Mouse (Mus musculus): ENCODE data around the gene 1700013G24Rik. TPM values are rescaled to one million over a fixed set of nuclear protein-coding genes. Genes with fewer than 3 reads are reported as not detected.

Gene 1700013G24Rik
- polyA plus RNA-seq, 1 experiment from 2014 or later = not detected

DNA sequence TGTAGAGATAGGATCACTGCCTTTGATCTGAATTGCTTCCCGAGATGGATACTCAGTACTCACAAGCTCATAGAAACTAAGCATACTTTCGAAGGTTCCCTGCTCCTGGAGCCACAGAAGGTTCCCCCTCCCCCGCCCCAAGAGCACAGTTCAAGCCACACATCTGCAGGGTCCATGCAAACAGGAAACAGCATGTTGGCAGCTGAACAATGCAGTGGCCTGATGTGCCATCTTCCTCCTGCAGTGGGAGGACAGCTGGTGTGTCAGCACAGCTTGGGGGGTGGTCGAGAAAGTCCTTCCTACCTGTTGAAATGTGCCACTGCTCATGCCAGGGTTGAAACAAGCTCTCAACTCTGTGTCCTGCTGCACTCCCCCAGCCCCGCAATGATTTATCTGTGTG is 5.8 kb downstream of the 1700013G24Rik start:
- H3K27me3 ChIP-seq (replicated peaks) = no peaks in the 10 kb centered on the region
- 49% methylated on average over 5 of the region's 5 CpGs for WGBS
- no peaks in the 10 kb centered on the region for H3K9me3 ChIP-seq
- no peak overlapping the region for H3K27ac ChIP-seq
- no peak for ATAC-seq
- H3K4me3 ChIP-seq (replicated peaks) = no peak overlapping the region
- H3K36me3 ChIP-seq = no peaks in the 10 kb centered on the region
- no peak overlapping the region for H3K4me2 ChIP-seq (replicated peaks)
- no peak overlapping the region for H3K9ac ChIP-seq
- 0 out of 2 replicates have a peak, but pooled peaks cover 11% of the 10 kb centered on the region for H3K4me1 ChIP-seq (replicated peaks)

DNA sequence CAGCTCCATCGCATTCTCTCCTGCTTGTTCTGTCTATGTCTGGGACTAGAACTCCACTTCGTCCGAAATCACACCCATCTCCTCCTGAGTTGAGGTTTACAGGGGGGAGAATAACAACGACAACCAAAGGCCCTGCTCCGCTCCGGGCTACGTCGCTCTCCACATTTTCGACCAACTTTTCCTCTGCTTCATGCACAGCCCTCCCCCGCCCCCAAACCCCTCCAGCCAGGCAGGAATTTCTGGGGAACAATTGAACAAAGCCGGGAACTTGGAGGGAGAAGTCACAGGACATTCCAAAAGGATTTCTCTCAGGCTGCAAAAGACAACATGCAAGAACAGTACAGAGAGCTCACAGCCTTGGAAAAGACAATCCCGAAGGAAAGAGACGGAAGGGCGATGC is 7.6 kb downstream of the 1700013G24Rik start:
- no peaks in the 10 kb centered on the region for H3K9me3 ChIP-seq
- H3K27ac ChIP-seq = no peak overlapping the region
- no peak for ATAC-seq
- H3K9ac ChIP-seq = no peak overlapping the region
- H3K27me3 ChIP-seq (replicated peaks) = no peaks in the 10 kb centered on the region
- H3K4me1 ChIP-seq (replicated peaks) = peaks cover 18% of the 10 kb centered on the region; the same call in 1 of the 2 replicates
- no peak overlapping the region for H3K4me3 ChIP-seq (replicated peaks)
- H3K4me2 ChIP-seq (replicated peaks) = no peak overlapping the region
- WGBS = 79% methylated on average over 14 of the region's 14 CpGs
- H3K36me3 ChIP-seq = no peaks in the 10 kb centered on the region

DNA sequence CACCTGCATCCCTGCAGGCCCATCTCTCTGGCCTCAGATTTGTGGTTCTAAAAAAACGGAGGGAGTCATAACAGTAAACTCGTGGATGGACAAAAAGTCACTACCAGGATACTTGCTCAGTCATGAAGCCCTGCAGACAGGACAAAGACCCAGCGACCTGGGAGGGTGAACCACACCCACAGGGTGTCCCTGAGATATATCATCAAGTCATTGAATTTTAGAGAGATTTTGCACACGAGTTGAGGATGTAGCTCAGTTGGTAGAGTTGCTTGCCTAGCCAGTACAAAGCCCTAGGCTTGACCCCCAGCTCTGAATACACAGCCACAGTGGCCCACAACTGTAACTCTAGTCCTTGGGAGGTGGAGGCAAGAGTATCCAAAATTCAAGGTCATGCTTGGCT is 8.1 kb downstream of the 1700013G24Rik start:
- no peak overlapping the region for H3K9ac ChIP-seq
- no peak overlapping the region for H3K4me2 ChIP-seq (replicated peaks)
- peaks cover 18% of the 10 kb centered on the region; the same call in 1 of the 2 replicates for H3K4me1 ChIP-seq (replicated peaks)
- no peak overlapping the region for H3K4me3 ChIP-seq (replicated peaks)
- H3K27me3 ChIP-seq (replicated peaks) = no peaks in the 10 kb centered on the region
- WGBS = 67% methylated on average over 4 of the region's 4 CpGs
- ATAC-seq = no peak
- H3K36me3 ChIP-seq = no peaks in the 10 kb centered on the region
- H3K27ac ChIP-seq = no peak overlapping the region
- no peaks in the 10 kb centered on the region for H3K9me3 ChIP-seq

DNA sequence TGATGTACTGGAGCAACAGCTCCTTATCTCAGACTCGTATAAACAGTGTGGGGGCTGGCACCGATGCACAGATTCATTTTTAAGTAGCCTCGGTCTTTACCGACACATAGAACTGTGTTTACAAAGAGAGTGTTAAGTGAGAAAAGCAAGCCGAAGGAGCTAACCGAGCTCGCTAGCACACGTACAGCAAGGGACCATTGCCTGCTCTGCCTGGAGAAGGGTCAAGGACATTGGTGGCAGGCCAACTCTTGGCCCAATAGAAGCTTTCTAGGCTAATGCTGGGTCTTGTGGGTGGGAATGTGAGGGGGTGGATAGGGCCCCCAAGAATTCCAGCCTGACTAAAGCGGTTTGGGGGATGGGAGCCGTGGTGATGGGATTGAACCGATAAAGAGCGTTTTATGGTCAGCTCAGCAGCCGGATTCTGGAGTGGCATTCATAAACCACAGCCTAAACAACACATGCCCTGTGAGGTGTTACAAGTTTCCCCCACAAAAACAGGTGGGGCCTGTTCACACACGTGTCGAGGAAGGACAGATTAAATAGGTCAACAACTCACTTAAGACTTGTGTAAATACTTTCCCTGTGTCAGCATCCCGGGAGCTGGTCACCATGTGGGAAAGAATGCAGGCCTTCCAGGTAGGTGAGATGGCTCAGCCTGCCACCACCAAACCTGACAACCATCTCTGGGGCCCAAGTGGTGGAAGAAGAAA is 9.1 kb downstream of the 1700013G24Rik start:
- 44% methylated on average over 16 of the region's 16 CpGs for WGBS
- Histone ChIP-seq H3K4me3 (replicated peaks) (no peak overlapping the region), H3K4me1 (replicated peaks) (peaks cover 21% of the 10 kb centered on the region; the same call in 1 of the 2 replicates), H3K36me3 (no peaks in the 10 kb centered on the region), H3K27ac (0 out of 2 replicates have a peak overlapping the region, but pooled peaks have one; percentile 7), H3K9ac (no peak overlapping the region), H3K9me3 (no peaks in the 10 kb centered on the region), H3K27me3 (replicated peaks) (no peaks in the 10 kb centered on the region), H3K4me2 (replicated peaks) (no peak overlapping the region)
- ATAC-seq = peak; percentile 31

DNA sequence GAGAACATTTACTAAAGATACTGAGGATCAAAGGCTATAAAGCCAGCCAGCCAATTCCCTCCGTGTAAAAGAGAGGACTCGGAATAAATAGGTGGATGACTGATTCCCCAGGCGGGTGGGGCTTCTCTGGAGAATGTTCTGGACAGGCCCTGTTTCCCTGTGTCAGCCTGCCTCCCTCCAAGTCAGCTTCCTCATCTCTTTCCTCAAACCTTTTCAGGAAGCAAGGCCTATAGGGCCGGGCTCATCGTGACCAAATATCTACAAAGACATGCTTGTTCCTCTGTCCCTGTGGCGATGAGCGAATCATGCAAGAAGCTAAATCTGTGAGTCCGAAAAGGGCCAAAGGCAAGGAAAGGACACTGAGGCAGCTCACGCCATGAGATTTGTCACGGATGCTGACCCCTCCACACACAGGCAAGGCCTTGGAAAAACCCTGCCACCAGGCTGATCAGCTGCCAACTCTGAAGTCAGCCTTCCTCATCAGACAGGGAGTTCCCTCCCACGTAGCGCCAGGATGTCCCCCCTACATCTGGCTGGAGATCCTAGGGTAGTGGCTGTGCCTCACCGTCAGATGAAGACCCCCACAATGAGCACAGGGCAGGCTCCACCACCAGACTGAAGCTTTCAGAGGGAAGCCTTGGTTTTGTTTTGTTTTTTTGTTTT is 12.2 kb downstream of the 1700013G24Rik start:
- 0 out of 2 replicates have a peak overlapping the region, but pooled peaks have one; percentile 5 for H3K9ac ChIP-seq
- no peak for ATAC-seq
- H3K27me3 ChIP-seq (replicated peaks) = no peaks in the 10 kb centered on the region
- H3K4me1 ChIP-seq (replicated peaks) = peaks cover 45% of the 10 kb centered on the region
- 61% methylated on average over 13 of the region's 13 CpGs for WGBS
- H3K4me3 ChIP-seq (replicated peaks) = no peak overlapping the region
- no peaks in the 10 kb centered on the region for H3K36me3 ChIP-seq
- no peak overlapping the region; the same call in 1 of the 2 replicates for H3K4me2 ChIP-seq (replicated peaks)
- H3K27ac ChIP-seq = peak overlapping the region; percentile 44
- no peaks in the 10 kb centered on the region for H3K9me3 ChIP-seq

DNA sequence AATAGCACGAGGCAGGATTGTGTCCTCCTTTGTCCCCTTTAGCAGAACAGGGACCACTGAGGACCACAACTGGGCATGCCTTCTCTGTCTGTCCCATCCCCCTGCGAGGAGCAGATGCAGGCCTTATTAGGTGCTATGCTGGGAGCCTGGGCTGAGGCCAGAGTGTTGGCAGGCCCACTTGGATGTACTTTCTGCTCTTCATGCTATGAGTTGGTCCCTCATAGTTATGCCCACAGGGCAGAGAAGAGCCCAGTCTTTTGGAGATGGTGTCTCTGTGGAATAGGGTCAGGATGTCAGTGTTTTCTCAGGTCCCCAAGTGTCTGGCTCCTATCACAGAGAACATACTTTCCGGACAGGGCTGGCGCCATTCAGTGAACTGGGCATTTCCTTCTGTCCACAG is 13.9 kb downstream of the 1700013G24Rik start:
- ATAC-seq = no peak
- H3K9ac ChIP-seq = no peak overlapping the region
- 68% methylated on average over 4 of the region's 4 CpGs for WGBS

DNA sequence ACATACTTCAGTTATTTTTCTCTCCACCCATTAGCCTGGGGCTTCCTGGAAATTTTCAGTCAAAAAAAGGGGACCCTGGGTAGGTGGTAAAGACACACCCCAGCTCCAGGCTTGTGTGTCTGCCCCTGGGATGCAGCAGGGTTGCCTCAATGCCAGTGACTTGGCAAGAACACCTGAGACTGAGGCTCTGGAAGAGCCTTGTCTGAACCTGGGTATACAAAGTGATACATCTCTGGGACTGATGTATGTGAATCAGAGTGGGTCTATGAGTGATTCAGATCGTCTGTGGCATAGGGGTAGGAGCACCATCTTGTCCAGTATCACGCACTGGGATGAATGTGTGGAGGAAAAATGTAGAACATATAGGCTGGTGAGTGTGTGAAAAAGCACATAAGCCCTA is 14.4 kb downstream of the 1700013G24Rik start:
- H3K36me3 ChIP-seq = no peaks in the 10 kb centered on the region
- ATAC-seq = no peak
- 87% methylated on average over 2 of the region's 2 CpGs for WGBS

More for the DNA sequence above, 13.9 kb downstream of the 1700013G24Rik start:
- H3K27me3 ChIP-seq (replicated peaks) = no peaks in the 10 kb centered on the region
- H3K4me3 ChIP-seq (replicated peaks) = no peak overlapping the region
- peak overlapping the region; percentile 52 for H3K27ac ChIP-seq
- H3K4me1 ChIP-seq (replicated peaks) = peaks cover 51% of the 10 kb centered on the region
- H3K9me3 ChIP-seq = no peaks in the 10 kb centered on the region
- H3K36me3 ChIP-seq = no peaks in the 10 kb centered on the region
- no peak overlapping the region for H3K4me2 ChIP-seq (replicated peaks)

DNA sequence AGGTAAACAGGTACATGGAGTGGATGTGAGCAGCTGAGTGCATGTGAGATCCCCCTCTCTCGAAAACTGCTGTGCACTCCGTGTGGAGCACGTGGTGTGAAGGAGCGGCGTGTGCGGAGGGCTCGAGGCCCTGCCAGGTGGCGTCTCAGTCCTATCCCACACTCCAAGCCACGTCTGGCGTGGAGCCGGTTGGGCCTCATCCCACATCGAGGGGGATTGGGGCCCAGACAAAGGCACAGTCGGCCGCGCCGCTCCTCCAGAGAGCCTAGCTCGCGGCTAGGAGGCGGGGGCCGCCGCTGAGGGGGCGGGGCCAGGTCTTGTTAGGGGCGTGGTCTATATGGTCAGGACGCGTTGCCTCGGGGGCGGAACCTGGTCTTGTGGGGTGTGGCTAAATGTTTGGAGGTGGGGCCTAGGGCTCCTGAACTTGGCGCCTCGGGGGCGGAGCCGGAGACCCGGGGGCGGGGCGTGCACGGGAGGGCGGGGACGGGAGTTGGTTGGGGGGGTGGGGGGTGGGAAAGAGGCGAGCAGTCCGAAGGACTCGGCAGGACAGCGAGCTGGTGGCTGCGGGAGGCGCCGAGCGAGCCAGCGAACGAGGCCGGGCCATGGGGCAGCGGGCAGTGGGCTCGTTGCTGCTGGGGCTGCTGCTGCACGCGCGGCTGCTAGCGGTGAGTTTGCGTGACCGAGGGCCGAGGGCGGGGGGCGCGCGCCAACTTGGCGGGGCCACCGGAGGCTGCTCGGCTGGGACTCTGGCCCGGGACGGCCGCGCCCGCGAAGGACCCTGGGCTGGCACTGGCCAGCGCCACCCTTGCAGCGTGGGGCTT is 15.4 kb downstream of the 1700013G24Rik start, which contains the start of gene Hspg2:
Gene Hspg2, plus strand, starts transcription at position 510 of the 821 bp plus-strand sequence.
- no peaks in the 10 kb centered on the region for H3K36me3 ChIP-seq
- peak within 1 kb of the TSS; percentile 71 for H3K27ac ChIP-seq
- no peaks in the 10 kb centered on the region for H3K9me3 ChIP-seq
- peak within 1 kb of the TSS; percentile 90 for H3K9ac ChIP-seq
- H3K27me3 ChIP-seq (replicated peaks) = no peaks in the 10 kb centered on the region
- peak; percentile 89 for ATAC-seq
- H3K4me2 ChIP-seq (replicated peaks) = peak within 1 kb of the TSS; percentile 78
- WGBS = under 1% methylated on average over 71 of the region's 72 CpGs
- peaks cover 54% of the 10 kb centered on the region for H3K4me1 ChIP-seq (replicated peaks)
- peak within 1 kb of the TSS; percentile 73 for H3K4me3 ChIP-seq (replicated peaks)

More for the DNA sequence above, 14.4 kb downstream of the 1700013G24Rik start:
- H3K4me3 ChIP-seq (replicated peaks) = no peak overlapping the region
- no peaks in the 10 kb centered on the region for H3K9me3 ChIP-seq
- H3K4me2 ChIP-seq (replicated peaks) = no peak overlapping the region
- peaks cover 46% of the 10 kb centered on the region for H3K4me1 ChIP-seq (replicated peaks)
- no peaks in the 10 kb centered on the region for H3K27me3 ChIP-seq (replicated peaks)
- H3K27ac ChIP-seq = peak overlapping the region; percentile 48
- H3K9ac ChIP-seq = no peak overlapping the region

DNA sequence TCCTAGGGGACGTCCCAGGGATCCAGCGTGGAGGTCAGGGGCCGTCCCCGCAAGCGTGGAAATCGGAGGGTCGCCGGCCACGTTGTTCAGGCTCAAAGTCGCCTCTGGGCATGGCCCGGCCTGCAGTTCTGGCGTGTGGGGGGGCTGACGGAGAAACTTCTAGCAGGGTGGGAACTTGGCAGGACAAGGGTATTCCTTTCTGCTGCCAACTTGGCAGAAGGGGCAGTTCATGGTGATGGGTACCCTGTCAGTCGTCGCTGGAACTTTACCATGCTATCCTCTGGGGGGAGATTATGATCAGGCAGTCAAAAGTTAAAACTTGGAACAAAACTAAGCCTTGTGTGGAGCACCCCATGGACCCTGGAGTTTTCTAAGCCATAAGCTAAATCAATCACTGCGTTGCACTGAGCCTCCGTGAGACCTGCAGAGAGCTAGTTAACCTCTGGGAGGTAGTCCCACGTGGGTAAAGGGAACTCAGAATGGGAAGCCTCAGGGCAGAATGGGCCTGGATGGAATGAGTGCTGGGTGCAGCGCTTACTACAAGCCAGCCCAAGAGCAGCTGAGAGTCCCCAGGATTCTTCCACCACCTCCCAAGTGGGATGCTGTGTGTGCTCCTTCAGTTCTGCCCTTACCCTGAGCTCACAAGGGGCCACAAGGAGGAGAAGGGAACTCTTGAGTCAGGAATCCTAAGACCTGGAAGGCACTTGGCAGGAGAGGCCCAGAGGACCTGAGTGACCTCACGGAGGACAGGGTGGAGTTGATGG is 16.2 kb downstream of the 1700013G24Rik start:
- H3K27ac ChIP-seq = peak overlapping the region; percentile 66
- peak; percentile 0; the same call in 1 of the 2 replicates for ATAC-seq
- peak overlapping the region; percentile 90 for H3K9ac ChIP-seq
- H3K27me3 ChIP-seq (replicated peaks) = no peaks in the 10 kb centered on the region
- H3K4me2 ChIP-seq (replicated peaks) = peak overlapping the region; percentile 78
- H3K4me1 ChIP-seq (replicated peaks) = peaks cover 62% of the 10 kb centered on the region
- H3K36me3 ChIP-seq = no peaks in the 10 kb centered on the region
- H3K9me3 ChIP-seq = no peaks in the 10 kb centered on the region
- WGBS = 3% methylated on average over 20 of the region's 20 CpGs
- H3K4me3 ChIP-seq (replicated peaks) = peak overlapping the region; percentile 73

DNA sequence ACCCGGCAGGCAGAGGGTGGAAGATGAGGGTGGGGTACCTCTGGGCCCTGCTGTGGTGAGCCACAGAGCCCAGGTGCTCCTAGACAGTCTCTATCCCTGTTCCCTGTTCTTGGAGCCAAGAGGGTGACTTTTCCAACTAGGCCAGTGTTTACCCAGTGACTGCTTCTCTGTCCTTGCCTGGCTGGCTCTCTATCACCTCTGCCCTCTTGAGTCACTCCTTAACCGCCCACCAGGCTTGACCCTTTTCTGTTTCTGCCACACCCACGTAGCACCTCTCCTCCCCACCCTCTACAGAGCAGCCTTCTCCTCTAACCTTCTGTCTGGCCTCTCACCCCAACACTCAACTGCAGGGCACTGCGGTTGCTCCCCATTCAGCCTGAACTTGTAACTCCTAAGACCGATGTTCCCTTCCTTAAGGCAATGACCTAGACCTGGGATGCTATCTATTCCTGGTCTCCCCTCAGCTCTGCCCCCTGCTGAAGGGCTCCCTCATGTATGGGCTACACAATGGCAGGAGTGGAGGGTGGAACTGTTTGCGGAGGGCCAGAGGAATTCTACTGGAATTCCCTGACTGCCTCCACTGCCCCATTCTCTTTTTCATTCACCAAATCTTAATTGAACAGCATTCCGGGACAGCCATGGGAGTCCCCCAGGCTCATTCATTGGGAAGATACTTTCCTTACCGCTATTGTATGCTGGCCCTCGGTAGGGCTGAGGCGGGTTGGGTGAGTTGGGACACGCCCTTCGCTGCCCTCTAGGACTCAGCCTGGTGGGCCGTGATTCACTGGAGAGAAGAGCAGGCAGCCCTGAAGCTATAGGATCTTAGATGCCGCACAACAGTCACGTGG is 17.0 kb downstream of the 1700013G24Rik start:
- Histone ChIP-seq H3K9ac (peak overlapping the region; percentile 90), H3K4me1 (replicated peaks) (peaks cover 66% of the 10 kb centered on the region), H3K9me3 (no peaks in the 10 kb centered on the region), H3K4me3 (replicated peaks) (peak overlapping the region; percentile 73), H3K27ac (peak overlapping the region; percentile 66; the same call in 1 of the 2 replicates), H3K36me3 (no peaks in the 10 kb centered on the region), H3K27me3 (replicated peaks) (no peaks in the 10 kb centered on the region), H3K4me2 (replicated peaks) (peak overlapping the region; percentile 78)
- WGBS = 37% methylated on average over 15 of the region's 15 CpGs
- 0 out of 2 replicates have a peak, but pooled peaks have one; percentile 3 for ATAC-seq
